Mouse (Mus musculus) CH12F3 (cell line): ENCODE data around the gene Megf6.

ENCODE experiments used
- in situ Hi-C: fragments of 300-500 bp; cut with MboI; formaldehyde crosslinking; loops from 2 replicates; pipeline ENCODE4 v1.14.3; 2020; ENCODE audit warnings: low sequenced_read_pairs

Gene Megf6

DNA sequence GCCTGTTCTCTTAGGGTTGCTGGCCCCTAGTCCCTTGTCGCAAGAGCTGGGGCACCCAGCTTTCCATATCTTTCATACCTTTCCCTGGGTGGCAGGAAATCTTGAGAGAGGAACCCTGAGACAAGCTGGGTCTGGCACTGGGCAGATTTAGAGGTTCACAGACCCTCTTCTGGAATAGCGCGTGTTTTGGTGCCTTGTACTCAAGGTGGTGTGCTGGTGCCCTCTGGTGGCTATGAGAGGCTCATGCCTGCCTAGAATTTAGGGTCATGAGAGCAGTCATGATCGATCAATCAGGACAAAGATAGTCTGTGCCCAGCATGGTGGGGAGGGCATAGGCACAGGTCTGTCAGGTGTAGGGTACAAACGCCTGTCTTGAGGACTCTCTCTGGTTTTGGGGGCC lies 36.7 kb downstream of the Megf6 start:
- in situ Hi-C loops, result loop anchor here (5.0 to 25.0 kb wide), 2 partner anchors 40 to 605 kb away; no protein-coding TSS in a partner anchor

DNA sequence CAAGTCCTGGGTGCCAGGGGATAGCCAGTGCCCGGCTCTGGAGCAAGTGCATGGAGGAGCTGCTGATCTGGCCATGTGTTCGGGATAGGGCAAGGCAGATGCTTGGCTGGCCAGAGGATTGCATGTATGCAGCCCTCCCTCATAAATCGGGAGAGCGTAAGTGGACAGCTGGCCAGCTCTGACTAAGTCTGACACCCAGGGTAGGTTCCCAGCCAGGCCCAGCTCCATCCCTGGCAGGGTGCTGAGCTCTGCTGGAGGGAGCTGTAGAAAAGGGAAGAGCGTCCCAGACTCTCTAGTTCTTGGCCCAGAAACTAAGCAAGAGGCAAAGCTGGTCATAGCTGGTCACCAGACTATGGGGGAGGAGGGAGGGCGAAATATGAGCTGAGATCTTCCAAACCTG lies 38.5 kb downstream of the Megf6 start:
- in situ Hi-C loops, result loop anchor here (5.0 to 25.0 kb wide), 2 partner anchors 42 to 603 kb away; no protein-coding TSS in a partner anchor

DNA sequence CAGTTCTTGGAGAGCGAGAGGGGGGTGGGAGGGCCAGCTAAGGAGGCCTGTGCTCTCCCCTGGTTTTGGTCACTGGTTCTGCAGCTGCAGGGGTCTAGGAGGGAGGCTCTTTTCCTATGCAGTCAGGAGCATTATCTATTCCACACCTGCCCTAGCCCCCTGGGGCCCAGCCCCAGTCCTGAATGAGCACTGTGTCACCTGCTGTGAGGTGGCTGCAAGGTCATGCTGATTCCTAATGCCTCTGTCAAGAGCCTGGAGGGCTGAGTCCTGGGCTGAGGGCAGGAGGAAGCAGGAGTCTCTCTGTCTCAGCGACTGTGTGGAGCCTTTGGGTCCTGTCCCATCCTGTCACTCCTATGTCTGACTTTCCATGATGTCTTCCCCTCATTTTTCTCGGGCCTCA lies 39.3 kb downstream of the Megf6 start:
- in situ Hi-C loops, result loop anchor here (5.0 to 25.0 kb wide), 2 partner anchors 43 to 602 kb away; no protein-coding TSS in a partner anchor

DNA sequence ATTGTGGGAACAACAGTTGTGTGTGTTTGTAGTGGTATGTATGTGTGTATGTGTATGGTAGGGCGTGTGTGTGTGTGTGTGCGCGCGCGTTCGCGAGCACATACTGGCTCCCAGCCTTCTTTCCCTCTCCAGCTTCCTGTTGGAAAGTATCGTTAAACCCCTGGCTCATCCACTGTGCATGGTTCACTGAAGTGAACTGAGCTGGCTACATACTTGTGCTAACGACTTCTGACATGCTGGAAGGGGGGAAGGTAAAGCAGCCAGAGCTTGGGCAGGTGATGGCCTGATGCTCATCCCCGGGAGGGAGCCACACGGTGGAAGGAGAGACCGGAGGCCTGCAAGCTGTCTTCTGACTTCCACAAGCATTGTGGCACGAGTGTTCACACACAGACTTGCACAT lies 40.9 kb downstream of the Megf6 start:
- in situ Hi-C loops, result loop anchor here (25.0 kb wide), 1 partner anchor 601 kb away; no protein-coding TSS in a partner anchor

DNA sequence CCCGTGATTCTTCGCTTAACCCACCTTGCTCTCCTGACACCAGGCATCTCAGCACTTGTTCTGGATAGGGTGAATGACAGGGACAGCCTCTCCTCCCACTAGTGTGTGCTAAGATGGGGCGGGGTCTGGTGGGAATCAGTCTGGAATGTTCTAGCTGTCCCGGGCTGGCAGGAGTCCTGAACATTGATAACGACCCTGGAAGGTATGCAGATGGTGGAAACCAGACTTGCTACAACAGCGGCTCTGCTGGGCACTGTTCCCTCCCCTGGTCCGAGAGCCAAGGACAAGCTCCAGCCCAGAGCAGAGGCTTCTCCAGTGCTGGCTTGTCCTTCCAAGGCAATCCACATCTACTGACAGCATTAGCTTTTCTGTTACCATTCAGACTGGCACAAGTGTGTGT lies 43.1 kb downstream of the Megf6 start:
- in situ Hi-C loops, result loop anchor here (25.0 kb wide), 1 partner anchor 599 kb away; no protein-coding TSS in a partner anchor

DNA sequence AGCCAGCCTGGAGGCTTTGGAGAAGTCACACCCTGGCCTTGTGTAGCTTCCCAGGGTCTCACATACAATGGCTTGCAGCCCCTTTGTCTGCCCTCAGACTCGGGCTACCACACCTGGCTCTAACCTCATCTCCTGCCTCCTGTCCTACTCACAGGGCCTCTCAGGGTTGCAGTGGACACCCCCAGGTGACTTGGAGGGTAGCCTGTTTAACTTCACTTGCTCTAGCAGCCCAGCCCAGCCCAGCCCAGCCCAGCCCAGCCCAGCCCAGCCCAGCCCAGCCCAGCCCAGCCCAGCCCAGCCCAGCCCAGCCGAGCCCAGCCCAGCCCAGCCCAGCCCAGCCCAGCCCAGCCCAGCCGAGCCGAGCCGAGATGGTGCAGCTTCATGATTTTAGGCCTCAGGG lies 43.5 kb downstream of the Megf6 start:
- in situ Hi-C loops, result loop anchor here (25.0 kb wide), 1 partner anchor 598 kb away; no protein-coding TSS in a partner anchor

DNA sequence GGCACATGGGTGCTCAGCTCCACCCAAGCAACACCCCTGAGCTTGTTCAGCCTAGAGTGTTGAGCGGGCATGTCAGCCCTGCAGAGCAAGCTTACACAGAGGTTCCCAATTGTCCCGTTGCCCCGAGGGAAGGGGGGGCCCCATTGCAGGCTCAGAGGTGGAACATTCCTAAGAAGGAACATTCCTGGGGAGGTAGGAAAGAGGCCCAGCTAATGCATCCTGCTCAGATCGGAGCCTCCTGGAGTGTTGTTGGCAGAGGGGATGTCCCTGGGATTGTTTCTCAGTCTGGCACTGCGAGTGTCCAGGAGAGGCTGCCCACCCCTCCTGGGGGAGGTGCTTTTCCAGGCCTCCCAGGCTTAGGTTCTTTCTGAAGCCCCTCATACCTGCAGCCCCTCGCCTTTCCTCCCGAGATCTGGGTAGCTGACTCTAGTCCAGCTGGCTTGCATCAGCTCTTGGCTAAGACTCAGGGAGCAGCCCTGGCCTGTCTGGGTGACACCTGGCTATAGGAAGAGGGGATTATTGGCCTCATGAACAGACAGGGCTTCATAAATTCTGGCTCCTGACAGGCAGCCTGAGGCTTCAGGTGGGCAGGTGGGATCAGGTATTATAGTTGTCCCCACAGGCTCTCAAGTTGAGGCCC lies 47.3 kb downstream of the Megf6 start:
- in situ Hi-C loops, result loop anchor here (25.0 kb wide), 1 partner anchor 594 kb away; no protein-coding TSS in a partner anchor

DNA sequence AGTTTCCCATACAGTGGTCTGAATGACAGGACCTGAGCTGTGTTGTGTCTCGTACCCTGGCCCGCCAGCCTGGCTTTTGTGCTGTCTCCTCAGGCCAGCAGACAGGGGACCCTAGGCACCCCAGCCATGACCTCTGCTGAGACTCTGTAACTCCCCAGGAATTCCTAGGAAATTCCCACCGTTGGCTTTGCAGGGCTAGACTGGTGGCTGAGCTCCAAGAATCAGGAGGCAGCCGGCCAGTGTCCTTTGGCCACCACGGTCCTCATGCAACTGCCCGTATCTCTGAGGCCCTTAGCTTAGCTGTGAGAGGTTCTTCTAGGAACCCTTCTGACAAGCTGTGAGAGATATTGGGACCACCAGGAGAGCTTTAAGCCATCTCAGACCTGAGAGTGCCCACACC lies 52.2 kb downstream of the Megf6 start:
- in situ Hi-C loops, result loop anchor here (25.0 kb wide), 1 partner anchor 590 kb away; no protein-coding TSS in a partner anchor

DNA sequence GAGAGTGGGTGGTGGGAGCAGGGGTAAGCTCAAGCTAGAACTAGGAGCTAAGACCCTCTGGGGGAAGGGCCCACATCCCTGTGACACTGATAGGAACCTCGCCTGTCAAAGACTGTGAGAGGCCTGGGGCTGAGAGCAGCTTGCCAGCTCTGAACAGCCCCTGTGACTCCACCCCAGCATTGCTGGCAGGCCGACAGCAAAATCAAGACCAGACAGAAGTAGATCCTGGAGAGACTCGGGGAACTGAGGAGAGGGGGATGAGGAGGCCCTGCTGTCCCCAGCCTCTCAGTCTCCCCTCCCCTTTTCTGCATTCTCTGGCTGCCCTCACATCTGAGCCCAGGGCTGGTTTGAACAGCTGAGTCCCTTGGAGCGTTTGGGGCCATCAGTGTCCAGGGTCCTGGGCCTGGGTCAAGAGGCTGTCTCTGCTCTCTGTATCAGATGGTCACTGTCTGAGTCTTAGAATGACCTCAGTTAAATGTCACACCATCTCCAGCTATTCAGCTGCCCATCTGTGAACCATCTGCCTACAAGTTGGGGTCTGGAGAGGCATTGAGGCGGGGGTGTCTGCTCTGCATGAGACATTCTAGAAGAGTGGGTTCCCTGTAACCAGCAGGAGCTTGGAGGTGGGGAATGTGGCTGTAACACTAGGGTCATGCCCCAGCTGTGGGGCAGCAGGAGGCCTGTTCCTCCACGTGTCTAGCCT lies 53.9 kb downstream of the Megf6 start:
- in situ Hi-C loops, result loop anchor here (25.0 kb wide), 1 partner anchor 588 kb away; no protein-coding TSS in a partner anchor

DNA sequence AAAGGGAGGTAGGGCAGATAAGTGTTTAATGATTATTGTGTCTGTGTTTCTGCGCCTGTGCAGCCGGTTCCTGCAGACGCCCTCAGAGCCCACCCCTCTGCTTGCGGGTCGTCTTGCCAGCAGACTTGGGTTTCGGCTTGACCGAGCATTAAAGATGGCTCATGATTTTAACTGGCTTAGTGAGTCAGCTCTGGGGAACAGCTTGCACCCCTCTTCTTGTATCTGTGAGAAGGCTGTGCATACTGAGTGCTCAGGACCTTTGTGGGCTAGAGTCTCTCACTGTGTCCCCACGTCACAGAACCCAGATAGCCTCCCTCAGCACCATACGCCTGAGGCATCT lies 54.4 kb downstream of the Megf6 start:
- in situ Hi-C loops, result loop anchor here (25.0 kb wide), 1 partner anchor 587 kb away; no protein-coding TSS in a partner anchor

DNA sequence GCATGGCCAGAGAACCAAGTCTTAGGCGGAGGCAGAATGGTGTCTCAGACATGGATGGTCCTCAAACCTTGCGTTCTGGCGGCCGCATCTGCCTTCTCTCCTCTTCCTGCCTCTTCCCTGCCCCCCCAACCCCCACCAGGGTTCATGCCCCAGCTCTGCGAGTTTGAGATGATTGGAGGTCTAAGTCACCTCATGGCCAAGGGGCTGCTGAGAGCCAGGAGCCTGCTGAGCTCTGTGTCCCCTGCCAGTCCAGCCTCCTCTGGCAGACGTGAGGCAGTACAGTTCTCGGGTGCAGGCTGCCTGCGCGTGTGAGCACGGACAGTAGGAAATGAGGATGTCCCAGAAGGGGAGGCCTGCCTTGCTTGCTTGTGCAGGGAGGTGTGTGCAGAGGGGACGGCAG lies 56.1 kb downstream of the Megf6 start:
- in situ Hi-C loops, result no loop called here

DNA sequence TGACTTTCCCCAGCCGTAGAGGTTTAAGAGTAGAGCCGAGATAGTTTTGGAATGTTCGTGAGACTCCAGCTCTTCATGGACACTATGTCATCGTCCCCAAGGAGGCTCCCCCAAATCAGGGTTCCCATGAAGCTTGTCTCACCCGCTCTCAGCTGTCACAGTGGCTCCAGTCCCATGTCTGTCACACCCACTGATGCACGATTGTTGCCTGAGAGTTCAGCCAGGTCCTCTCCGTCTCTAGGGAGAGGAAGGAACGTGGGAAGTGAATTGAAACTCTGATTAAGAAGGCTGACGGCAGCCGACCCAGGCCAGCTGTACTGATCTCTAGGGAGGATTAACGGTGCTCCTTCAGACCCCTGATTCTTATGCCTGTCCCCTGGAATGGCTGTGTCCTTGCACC lies 57.8 kb downstream of the Megf6 start:
- in situ Hi-C loops, result no loop called here

DNA sequence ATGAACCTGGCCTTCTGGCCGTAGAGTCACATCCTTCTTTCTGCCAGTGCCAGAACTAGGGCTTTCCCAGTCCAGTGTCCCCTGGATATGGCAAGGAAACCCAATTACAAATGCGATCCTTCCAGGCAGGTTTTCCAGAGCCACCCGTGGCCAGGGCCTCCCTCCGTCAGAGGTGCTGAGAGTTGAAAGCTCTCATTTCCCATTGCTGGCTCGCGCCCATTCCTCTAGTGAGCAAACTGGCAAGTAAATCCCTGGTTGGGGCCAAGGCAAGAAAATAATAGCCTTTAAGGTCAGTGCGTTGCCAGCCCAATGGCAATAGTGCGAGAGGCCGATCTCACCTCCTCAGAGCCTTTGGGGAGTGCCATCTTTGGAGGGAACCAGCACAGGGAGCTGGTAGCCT lies 59.0 kb downstream of the Megf6 start:
- in situ Hi-C loops, result no loop called here

DNA sequence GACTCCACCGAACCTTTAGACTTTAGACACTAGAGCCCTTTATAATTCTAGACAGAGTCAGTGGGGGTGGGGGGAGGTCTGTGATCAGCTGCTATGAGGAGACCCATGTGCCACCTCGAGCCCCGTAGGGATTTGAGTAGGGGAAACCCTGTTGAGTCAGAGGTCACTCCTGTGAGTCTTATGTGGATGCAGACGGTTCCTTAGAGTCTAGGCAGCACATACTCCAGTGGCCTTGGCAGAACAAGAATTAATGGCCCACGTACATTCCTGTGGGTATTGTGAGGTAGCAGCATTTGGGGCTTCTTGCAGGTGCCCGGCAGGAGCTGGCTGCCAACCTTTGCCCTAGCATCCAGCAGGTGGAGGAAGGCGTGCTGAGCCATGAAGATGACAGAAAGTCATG lies 60.9 kb downstream of the Megf6 start:
- in situ Hi-C loops, result no loop called here

DNA sequence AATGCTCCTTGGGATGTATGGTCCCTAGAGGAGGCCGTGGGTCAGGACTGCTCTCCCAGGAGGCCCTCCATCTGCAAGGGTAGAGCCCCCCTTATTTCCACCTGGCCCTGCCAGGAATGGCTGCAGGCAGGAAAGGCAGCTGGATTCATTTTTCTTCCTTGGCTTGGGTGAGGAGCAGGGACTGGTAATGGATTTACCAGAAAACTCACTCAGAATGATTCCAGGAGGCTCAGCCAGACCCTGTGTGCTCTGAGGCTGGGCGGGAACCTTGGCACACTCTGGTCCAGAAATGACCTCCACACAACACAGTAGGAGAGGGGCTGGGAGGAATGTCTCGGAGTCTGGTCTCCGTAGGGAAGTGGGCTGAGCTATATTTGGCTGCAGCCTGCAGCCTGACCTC lies 61.8 kb downstream of the Megf6 start:
- in situ Hi-C loops, result no loop called here

DNA sequence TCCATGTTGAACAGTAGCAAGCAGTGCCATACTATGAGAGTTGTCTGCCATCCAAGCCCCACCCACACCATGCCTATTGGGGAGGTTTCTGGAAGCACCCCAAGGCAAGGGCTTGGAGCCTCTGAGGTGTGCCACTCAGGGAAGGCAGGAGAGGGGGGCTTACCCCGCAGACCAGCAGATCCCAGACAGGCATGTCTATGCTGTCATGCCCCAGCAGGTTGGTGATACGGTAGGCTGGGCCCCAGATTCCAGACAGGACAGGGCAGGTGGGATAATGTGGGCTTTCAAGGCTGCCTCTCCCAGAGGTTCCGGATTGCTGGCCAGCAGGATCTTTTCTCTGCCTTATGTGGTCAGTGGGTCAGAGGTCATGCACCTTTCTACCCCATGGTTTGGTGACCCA lies 65.5 kb downstream of the Megf6 start:
- in situ Hi-C loops, result no loop called here

DNA sequence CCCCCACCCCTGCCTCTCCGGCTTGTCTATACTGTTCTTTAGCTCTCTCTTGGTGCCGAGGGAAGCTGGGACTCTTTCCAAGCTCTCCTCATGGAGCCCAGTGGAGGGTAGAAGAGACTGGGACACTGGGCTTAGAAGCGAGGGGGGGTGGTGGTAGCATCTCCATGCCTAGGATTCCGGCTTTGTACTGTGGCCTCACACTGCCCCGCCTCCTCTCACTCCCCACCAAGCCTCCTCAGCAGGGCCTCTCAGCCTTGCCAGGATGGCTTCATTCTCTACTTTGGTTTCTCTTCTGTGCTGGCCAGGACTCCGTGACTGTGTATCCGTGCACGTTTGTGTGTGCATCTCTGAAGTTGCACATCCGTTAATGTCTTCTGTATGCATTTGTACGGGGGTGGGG lies 66.4 kb downstream of the Megf6 start:
- in situ Hi-C loops, result no loop called here

DNA sequence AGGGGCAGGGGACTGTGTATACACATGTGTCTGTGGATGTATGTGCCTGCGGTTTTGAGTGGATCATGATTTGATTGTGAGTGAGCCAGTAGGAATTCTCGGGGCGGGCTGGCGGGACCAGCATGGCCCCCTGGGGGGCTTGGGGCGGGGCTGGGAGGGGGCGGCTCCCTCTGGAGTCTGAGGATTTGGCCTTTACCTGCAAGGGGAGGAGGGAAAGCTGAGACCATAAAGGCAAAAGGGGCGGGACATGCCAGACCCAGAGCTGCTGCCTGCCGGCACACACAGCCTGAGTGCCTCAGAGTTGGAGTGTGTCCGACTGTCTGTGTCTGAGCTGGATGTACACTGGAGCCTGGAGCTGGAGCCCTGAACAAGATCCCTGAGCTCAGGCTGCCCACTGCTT lies 66.8 kb downstream of the Megf6 start:
- in situ Hi-C loops, result no loop called here

DNA sequence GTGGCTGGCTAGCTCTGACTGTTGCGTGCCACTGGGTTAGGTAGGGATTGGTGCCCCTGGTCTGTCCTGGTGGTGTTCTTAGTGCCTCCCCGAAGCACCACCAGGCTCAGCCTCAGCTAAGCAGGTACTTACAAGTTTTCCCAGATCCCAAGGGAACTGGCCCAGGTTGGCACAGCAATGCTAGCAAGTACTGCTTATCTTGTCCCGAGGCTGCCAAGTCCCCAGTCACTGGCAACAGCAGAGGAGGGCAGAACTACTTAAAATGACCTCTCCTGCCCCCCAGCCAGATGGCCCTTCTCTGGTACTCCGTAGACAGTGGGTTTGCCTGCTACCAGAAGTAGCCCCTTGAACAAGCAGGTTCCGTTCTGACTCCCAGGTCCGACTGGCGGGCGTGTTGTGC lies 68.7 kb downstream of the Megf6 start:
- in situ Hi-C loops, result no loop called here

DNA sequence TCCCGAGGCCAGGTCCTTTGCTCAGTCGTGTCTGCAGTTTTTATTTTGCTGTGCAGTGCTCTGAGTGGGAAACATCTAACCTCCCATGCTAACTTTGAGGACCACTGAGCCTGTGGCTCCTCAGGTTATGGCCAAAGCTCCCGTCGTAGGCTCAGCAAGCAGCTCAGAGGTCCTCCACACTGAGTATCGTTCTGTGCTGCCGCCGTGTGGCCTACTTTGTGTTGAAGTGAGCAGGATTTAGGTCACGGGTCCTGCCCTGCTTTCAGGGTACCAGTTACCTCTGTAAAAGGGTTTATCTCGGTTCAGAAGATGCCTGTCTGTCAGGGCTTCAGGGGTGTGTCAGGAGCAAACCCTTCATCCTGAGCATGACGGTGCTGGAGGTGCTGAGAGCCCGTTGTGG lies 70.1 kb downstream of the Megf6 start:
- in situ Hi-C loops, result no loop called here

DNA sequence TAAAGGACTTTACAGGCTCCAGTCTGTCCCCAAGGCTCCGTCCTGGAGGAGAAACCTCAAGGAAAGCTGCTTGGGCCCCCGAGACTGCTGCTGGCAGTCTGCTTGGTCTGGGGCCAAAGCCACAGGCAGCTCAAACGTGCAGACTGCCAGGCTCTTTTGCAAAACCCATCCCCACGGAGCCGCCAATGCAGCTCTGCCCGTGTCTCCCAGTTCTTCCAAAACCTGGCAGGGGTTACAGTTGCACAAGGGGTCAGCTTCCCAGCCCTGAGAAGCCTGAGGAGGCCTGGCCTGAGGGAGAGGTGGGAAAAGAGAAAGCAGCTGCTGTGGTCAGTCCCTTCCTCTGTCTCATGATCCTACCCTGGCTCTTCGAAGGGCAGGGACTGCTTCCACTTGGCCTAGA lies 74.8 kb downstream of the Megf6 start:
- in situ Hi-C loops, result no loop called here
